Mouse (Mus musculus) layer of hippocampus, adult 9-10 months (tissue): Measurements from ENCODE around the gene Il9r.
A peak's percentile ranks its signal among the peaks of the same experiment; 100 is the strongest.
"Not testable (repeated sequence)": the region's sequence is repeated elsewhere in the genome, so short reads cannot be mapped to it uniquely, and the experiment has no call there.

Experiments used
- DNase-seq: peaks from one replicate; pipeline ENCODE4 v3.0.0; 2022; ENCODE audit warnings: low spot score

Il9r gene

GRCm38 (mm10) chr11:32226124-32226871, 26.2 kb upstream of the Il9r start, which contains the start of gene Mpg:
Gene Mpg, plus strand, starts transcription at chr11:32226505.
- DNase-seq: no peak

- no peak for DNase-seq
Measured at GRCm38 (mm10) chr11:32225222-32226104, 25.4 kb upstream of the Il9r start.

DNA sequence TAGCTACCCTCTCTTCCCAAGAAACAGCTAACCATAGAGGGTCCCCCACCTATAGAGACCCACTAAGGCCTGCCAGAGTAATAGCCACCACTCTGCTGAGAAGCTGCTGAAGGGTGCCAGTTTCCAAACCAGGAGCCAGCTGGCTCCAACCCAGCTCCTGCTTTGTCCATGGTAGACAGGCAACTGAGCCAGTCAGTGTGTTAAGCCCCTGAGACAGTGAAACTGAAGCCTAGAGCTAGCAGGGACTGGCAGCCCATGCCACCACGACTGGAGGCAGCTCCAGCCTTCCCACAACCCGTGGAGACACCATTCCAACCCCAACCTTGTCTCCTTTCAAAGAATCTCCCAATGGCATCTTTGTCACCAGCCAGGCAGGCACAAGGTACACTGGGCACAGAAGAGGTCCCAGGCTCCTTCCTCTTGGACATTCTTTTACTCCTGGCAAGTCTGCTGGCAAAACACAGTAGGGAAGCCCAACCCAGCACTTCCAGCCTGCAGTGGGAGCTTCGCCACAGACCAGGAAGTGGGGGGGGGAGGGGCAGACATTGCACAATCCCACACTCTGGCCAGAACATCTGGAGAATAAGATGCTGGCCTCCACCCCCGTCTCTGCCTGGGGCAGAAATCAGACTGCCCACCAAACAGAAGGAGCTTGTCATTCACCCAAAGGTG, 24.5 kb upstream of the Il9r start:
- no peak for DNase-seq

DNA sequence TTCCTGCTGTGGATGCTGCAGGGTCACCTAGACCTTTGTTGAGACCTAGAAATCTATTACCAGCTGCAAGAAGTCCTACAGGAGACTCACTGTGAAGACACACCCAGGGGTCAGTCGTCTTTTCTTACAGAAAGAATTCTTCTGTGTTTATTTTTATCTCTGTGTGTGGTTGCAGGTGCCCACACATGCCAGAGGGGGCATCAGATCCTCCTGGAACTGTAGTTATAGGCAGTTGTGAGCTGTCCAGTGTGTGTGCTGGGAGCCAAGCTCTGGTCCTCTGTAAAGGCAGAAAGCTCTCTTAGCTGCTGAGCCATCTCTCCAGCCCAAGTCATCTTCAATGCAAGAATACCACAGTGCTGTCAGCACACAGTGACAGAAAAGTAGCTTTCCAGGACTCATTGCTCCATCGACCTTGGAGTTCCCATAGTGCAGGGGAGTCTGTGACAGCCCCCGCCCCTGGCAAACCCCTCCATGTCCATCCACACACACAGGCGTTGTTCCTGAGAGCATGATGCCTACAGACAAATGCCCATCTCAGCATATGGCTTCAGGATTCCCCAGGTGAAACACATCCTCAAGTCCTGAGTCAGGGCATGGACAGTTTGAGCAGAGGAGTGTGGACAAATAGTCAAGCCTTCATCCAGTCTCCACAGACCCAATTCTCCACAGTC, 23.4 kb upstream of the Il9r start:
- DNase-seq: no peak

DNA sequence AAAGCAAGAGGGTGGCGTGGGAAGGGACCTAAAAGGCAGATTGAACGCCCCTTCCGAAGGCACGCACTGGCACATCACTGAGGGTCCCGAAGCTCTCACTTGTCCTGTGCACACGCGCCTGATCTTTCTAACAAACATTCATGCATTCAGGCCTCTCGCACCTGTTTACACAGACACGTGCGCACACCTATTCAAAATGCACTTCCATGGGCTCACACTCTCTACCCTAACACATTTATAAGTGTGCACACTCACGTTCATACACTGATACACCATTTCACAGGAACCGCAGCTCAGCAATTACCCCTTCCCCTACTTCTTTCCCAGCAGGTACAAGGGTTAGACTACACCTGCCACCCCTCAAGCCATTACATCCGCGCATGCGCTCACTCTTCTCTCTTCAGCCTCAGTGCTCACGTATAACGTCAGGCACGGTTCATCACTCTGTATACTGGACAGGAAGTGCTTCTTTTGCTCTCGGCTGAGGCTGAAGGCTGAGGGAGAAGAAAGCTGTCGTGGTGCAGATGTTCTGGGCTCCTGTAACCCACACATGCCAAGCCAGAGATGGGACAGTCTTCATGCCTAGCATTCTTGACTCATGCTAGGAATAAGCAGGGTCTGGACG, 22.6 kb upstream of the Il9r start:
- DNase-seq: no peak

- no peak for DNase-seq
Measured at GRCm38 (mm10) chr11:32221951-32222409, 21.9 kb upstream of the Il9r start, which contains the start of gene Rhbdf1. Gene Rhbdf1, minus strand, starts transcription at chr11:32222300.

DNA sequence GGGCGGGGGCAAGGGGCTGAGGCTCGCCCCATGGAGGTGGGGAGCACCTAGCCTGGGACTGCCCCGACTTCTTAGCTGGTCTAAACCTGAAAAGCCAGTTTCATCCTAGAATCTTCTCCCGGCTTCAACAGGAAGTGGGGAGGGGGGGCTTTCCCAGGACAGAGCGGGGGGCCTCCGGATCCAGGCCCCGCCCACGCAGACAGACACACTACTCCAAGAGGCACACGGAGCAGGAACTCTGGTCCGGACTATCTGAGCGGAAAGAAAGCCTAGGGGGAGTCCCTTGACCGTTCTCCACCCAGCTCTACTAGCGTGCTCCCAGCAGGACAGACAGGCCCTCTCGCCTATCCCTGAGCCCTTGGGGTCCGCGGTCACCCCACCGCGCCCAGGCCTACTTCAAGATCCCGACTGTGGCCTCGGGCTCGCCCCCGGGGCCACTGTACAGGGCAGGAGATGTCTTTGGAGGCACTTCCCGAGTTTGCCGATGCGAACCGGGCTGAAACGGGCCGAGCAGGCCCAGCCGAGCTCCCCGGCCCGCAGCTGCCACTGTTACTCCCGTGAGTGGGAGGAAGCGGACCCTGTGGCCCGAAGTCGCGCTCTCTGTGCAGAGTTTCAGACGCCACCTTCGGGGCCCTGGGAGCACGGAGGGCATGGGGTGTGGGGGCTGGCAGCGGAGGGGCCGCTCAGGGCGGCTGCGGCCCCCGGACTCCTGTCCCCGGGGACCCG, 21.3 kb upstream of the Il9r start:
- DNase-seq: no peak

- no peak for DNase-seq
Measured at GRCm38 (mm10) chr11:32220607-32221224, 20.6 kb upstream of the Il9r start.

- DNase-seq: no peak
Measured at GRCm38 (mm10) chr11:32219287-32219686, 19.2 kb upstream of the Il9r start.

DNA sequence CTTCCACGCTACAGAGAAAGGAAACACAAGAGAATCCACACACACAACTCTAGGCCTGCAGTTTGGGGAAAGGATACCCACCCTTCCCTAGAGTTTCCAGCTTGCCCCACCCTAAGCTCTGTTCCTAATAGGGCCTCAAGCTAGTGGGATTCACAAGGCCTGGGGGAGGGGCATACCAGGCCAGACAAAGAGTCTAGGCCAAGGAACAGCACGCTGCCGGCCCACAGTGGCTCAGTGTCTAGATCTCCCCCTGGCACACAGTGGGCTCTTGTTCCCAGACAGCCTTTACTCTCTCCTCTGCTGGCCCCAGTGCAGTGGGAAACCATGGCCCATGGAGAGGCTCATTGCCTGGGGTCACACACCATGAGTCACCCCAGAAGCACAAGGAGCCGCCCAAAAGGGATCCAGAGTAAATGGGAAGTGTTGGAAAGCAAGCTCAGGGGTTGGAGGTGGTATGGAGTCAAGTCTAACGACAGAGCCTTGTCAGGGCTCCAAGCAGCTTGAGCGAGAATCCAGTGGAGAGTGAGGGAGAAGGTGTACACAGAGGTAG, 18.5 kb upstream of the Il9r start:
- DNase-seq: no peak

DNA sequence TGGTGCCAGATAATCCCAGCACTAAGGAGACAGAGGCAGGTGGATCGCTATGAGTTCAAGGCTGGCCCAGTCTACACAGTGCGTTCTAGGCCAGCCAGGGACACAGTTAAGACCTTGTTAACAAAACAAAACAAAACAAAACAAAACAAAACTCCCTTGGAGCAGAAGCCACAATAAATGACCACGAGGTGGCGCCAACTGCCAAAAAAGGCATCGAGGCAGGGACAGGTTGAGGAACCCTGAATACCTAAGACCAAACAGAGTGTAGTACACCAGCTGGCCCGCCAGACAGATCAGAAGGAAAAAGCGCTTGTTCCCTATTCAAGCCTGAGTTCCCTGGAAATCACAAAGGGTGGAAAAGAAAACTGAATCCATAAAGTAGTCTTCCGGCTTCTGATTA, 16.8 kb upstream of the Il9r start:
- no peak for DNase-seq

DNA sequence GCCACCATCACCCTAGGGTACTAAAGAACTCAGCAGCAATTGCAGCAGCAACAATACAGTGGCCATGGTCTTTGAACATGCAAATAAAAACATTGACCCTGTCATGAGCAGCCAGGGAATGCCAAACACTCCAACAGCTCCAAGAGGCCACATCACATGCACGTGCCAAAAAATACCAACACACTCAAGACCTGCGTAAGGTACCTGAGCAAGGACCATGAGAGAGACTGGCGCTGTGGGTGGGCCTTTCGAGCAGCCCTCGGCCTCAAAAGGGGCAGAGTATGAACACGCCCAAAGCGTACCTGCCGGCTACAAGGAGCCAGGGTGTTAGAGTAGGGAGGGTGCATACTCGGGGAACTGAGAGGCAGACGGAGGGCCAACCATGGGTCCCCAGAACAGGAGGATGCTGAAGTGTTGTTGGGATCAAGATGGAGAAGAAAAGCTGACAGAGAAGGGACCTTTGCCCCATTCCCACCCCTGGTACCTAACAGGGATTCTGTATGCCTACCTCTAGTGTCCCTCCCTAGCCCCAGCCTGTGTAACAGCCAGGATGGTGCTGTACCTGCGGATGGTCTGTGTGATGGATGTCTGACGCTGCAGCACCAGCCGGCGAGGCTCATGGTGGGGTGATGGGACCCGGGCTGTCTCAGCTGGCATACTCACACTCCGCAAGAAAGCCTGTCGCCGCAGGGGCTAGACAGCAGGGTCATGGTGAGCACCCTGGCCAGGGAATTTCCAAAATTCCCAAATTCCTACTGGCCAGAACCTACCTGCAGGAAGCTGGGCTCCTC, 15.5 kb upstream of the Il9r start:
- no peak for DNase-seq

GRCm38 (mm10) chr11:32210623-32211022, 10.5 kb upstream of the Il9r start:
- no peak for DNase-seq

GRCm38 (mm10) chr11:32205058-32205873, 5.2 kb upstream of the Il9r start, which contains the start of gene Snrnp25:
Gene Snrnp25, plus strand, starts transcription at chr11:32205415.
- peak; percentile 97 for DNase-seq

DNA sequence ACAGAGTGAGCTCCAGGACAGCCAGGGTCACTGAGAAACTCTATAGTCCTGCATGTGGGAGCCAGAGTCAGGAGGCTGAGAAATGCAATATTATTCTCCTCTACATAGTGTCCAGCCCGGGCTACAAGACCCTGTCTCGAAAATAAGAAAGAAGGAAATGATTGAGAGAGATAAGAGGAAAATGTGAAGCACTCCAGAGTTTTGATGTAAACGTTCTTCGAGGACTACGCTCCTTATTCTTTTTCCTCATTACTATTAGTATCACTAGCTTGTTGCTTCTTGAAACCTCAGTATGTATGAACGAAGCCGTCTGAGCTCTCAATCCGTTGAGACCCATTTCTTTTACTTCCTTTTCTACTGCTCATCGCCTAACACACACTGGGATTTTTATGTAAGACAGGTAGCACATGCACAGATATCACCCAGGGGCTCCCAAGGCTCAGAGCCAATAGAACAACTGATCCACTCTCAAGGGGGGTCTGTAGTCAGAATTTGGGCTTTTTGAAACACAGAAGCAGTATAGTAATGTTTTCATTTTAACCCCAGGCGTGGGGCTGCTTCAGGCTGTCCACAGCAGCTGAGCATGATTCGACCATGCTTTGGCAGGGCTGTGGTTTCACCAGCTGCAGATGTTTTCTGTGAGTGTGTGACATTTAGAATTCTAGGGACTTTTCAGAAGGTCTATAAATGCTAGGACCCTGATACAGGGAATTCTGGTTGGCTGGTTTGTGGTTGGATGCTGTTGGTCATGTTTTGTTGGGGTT, 2.0 kb upstream of the Il9r start:
- DNase-seq: no peak

DNA sequence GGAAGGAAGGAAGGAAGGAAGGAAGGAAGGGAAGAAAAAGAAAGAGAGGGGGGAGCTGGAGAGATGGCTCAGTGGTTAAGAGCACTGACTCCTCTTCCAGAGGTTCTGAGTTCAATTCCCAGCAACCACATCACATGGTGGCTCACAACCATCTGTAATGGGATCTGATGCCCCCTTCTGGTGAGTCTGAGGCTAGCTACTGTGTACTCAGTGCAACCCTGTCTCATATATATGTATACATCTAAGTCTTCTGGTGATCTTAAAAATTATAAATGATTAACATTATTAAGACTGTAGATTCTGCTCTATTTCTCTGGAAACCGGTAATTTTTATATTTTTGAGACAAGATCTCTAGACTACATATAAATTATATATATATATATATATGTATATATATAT, 913 bp upstream of the Il9r start:
- not testable (repeated sequence) for DNase-seq

- no peak for DNase-seq
Measured at GRCm38 (mm10) chr11:32199230-32199629, 849 bp downstream of the Il9r start.
